ENCODE assay signal across 7 mouse cellular contexts in the genomic region with DNA sequence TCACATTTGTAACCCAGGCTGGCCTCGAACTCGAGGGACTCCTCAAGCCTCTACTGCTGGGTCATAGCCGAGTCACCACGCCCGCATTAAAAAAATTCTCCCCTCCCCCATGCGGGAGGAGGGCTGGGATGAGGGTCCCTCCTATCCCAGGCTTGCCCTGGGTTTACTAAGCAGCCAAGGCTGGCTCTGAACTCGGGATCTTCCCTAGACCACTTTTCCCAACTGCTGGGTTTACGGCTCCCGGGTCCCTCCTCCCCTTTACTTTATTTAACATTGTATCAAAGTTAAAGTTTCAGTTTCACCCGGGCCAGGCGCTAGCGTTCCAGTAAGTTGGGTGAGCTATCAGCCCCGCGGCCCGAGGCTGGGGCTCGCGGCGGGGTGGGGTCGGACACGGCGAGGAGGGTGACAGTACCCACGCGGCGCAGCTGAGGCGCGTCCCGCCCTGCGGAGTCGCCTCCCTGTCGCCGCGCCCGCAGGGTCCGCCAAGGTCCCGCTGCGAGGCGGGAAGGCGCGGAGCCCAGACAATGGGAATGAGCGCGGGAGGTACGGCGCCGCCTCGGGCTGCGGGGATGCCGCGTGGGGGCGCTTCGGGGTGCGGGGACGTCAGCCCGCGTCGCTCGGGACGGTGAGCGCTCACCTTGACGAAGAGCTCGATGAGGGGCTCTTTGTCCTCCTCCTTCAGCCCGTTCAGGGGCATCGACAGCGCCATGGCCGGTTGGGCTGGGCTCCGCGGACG. TPM values are rescaled to one million over a fixed set of nuclear protein-coding genes. Genes with fewer than 3 reads are reported as not detected.
DNase-seq lines count a peak whose midpoint lies in the region; TF ChIP-seq lines count a peak whose summit lies in the region.

No protein-coding gene starts in this region.

- peaks cover 30% of the 10 kb centered on the region for H3K36me3 ChIP-seq in forebrain, embryonic 10.5 days (replicated peaks)
- H3K36me3 ChIP-seq in megakaryocyte, embryonic 14.5 days (replicated peaks; ENCODE audit: low read length) = peaks cover 43% of the 10 kb centered on the region

- under 1% methylated on average over 67 of the region's 67 CpGs for WGBS in bone marrow, adult 2 months
- WGBS in forebrain, embryonic 10.5 days = under 1% methylated on average over 67 of the region's 67 CpGs

- peak; percentile 77 for DNase-seq in MN1 (ENCODE audit: low spot score)
- peak; percentile 51 for DNase-seq in forebrain, embryonic 10.5 days (ENCODE audit: extremely low spot score, low spot score)
- peak; percentile 85 for DNase-seq in heart, postnatal 10 days
- peak; percentile 75 to 82 for DNase-seq in kidney, postnatal 36 days
- DNase-seq in spleen, postnatal 14 days (ENCODE audit: low spot score in 2 of 2) = peak; percentile 43 to 53

- H3K27ac ChIP-seq in bone marrow, adult 2 months (ENCODE audit: control insufficient read depth, insufficient read depth, low read depth, low read length, poor library complexity) = peak overlapping the region; percentile 87
- peak overlapping the region; percentile 99 for H3K27ac ChIP-seq in forebrain, embryonic 10.5 days

- no peak for TF ChIP-seq CTCF in bone marrow, adult 2 months (IDR thresholded peaks at IDR 0.05; ENCODE audit: control insufficient read depth, insufficient read depth, low read length)

- intact Hi-C loops in heart, postnatal 10 days (cut with DNase I) = loop anchor here (1.0 to 2.0 kb wide), 4 partner anchors 19 to 51 kb away; no protein-coding TSS in a partner anchor

- no peak for TF ChIP-seq POLR2A in bone marrow, adult 2 months (IDR thresholded peaks at IDR 0.05; ENCODE audit: borderline replicate concordance, control insufficient read depth, low read depth, low read length)

- no peaks in the 10 kb centered on the region for H3K9me3 ChIP-seq in forebrain, embryonic 10.5 days
- H3K9me3 ChIP-seq in megakaryocyte, embryonic 14.5 days = no peaks in the 10 kb centered on the region

- peaks cover 28% of the 10 kb centered on the region for H3K27me3 ChIP-seq in forebrain, embryonic 10.5 days (ENCODE audit: poor library complexity, severe bottlenecking)
- H3K27me3 ChIP-seq in megakaryocyte, embryonic 14.5 days (replicated peaks) = no peaks in the 10 kb centered on the region

- H3K4me3 ChIP-seq in bone marrow, adult 2 months (replicated peaks; ENCODE audit: control insufficient read depth, low read depth, low read length) = peak overlapping the region; percentile 91
- H3K4me3 ChIP-seq in forebrain, embryonic 10.5 days = peak overlapping the region; percentile 96
- peak overlapping the region; percentile 95 for H3K4me3 ChIP-seq in megakaryocyte, embryonic 14.5 days (replicated peaks)

- peaks cover 4% of the 10 kb centered on the region; the same call in 1 of the 2 replicates for H3K4me1 ChIP-seq in bone marrow, adult 2 months (ENCODE audit: control insufficient read depth, insufficient read depth, low read length)
- H3K4me1 ChIP-seq in forebrain, embryonic 10.5 days = peaks cover 55% of the 10 kb centered on the region
- peaks cover 70% of the 10 kb centered on the region for H3K4me1 ChIP-seq in megakaryocyte, embryonic 14.5 days

RNA-seq across cellular contexts. Expression of gene Clic4, which starts 0.6 kb away (rescaled TPM):
- 34.8 and 42.2 TPM in 2 replicates for polyA plus RNA-seq in bone marrow, adult 2 months (2011; ENCODE audit: insufficient read depth, insufficient read length, low replicate concordance, missing spikeins)
- 210 and 227 TPM in 2 replicates for polyA plus RNA-seq in forebrain, embryonic 10.5 days (2016; fragmentation: Nextera tagmentation; extraction: Ambion mirVana)
- 100 to 1,000 TPM; 309 to 310 TPM for total RNA-seq in heart, postnatal 10 days (2021)
- 19.4 and 27.6 TPM in 2 replicates for polyA plus RNA-seq in megakaryocyte, embryonic 14.5 days (2012; ENCODE audit: insufficient read depth, low replicate concordance)

Comparison
In these comparisons a context has a peak if more than half of its experiments do, and no peak if none do; other contexts are left out.
1. Peak in every context shown above with its lines: DNase-seq, H3K4me3 ChIP-seq and H3K27ac ChIP-seq.